Mouse (Mus musculus): ENCODE results near the gene Srgap1. TPM values are rescaled to one million over a fixed set of nuclear protein-coding genes. Genes with fewer than 3 reads are reported as not detected.

The Srgap1 gene
- polyA plus RNA-seq, 1 experiment from 2014 or later = 32.0 TPM

- WGBS = under 1% methylated on average over 66 of the region's 68 CpGs
- peak within 1 kb of the TSS; percentile 41 for H3K27ac ChIP-seq (ENCODE audit: low read length)
- H3K4me2 ChIP-seq (ENCODE audit: low read length) = peak within 1 kb of the TSS; percentile 88
- no peaks in the 10 kb centered on the region for H3K9me3 ChIP-seq (ENCODE audit: control insufficient read depth, low read length)
- ATAC-seq = peak; percentile 91
- H3K36me3 ChIP-seq (ENCODE audit: control insufficient read depth, insufficient read depth) = no peaks in the 10 kb centered on the region
- H3K4me3 ChIP-seq (replicated peaks; ENCODE audit: low read length) = peak within 1 kb of the TSS; percentile 81
- H3K4me1 ChIP-seq (replicated peaks; ENCODE audit: control insufficient read depth, insufficient read depth, low read length) = peaks cover 8% of the 10 kb centered on the region
- peak within 1 kb of the TSS; percentile 72 for H3K9ac ChIP-seq (replicated peaks; ENCODE audit: low read depth, low read length)
- H3K27me3 ChIP-seq (replicated peaks; ENCODE audit: control insufficient read depth, insufficient read depth, low read length) = no peaks in the 10 kb centered on the region
Observed at GRCm38 (mm10) chr10:121739548-121740505, 307.3 kb downstream of the Srgap1 start, which contains the start of gene BC048403. TSS of gene BC048403 (plus strand) at chr10:121739937.

DNA sequence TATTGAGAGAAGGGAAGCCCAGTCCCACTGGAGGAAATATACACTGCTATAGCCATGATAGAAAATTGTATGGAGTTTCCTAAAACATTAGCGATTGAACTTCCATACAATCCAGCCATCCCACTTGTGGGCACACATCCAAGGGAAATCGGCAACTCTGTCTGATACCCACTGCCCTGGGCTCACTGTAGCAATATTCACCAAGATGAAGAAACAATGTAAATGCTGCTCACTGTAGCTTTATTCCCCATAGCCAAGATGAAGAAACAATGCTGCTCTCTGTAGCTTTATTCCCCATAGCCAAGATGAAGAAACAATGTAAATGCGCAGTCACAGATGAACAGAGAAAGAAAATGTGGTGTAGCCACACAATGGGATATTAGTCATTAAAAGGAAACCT, 309.9 kb downstream of the Srgap1 start:
- no peak overlapping the region for H3K4me2 ChIP-seq (ENCODE audit: low read length)
- no peak overlapping the region for H3K4me3 ChIP-seq (replicated peaks; ENCODE audit: low read length)
- no peak for ATAC-seq
- H3K4me1 ChIP-seq (replicated peaks; ENCODE audit: control insufficient read depth, insufficient read depth, low read length) = peaks cover 8% of the 10 kb centered on the region
- no peaks in the 10 kb centered on the region for H3K9me3 ChIP-seq (ENCODE audit: control insufficient read depth, low read length)
- no peak overlapping the region for H3K9ac ChIP-seq (replicated peaks; ENCODE audit: low read depth, low read length)
- 89% methylated on average over 3 of the region's 3 CpGs for WGBS
- no peak overlapping the region for H3K27ac ChIP-seq (ENCODE audit: low read length)
- no peaks in the 10 kb centered on the region for H3K36me3 ChIP-seq (ENCODE audit: control insufficient read depth, insufficient read depth)
- H3K27me3 ChIP-seq (replicated peaks; ENCODE audit: control insufficient read depth, insufficient read depth, low read length) = no peaks in the 10 kb centered on the region

DNA sequence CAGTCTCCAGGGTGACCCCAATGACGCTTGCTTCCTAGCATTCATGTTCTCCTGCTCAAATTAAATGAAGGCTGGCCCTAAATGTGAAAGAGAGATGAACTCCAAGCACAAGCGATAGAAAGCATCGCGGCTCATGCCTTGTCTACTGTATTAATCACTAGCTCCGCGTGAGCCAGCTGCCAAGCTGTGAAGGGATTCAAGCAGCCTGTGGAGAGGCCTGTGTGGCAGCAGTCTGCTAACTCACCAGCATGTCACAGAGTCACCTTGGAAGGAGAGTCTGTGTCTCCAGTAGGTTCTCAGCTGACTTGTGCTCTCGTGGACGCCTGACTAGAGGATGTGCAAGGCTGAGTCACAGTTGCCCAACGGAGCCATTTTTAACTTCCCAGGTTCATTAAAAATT, 314.6 kb downstream of the Srgap1 start:
- WGBS = 86% methylated on average over 9 of the region's 9 CpGs
- H3K36me3 ChIP-seq (ENCODE audit: control insufficient read depth, insufficient read depth) = no peaks in the 10 kb centered on the region
- H3K4me3 ChIP-seq (replicated peaks; ENCODE audit: low read length) = no peak overlapping the region
- no peaks in the 10 kb centered on the region for H3K9me3 ChIP-seq (ENCODE audit: control insufficient read depth, low read length)
- H3K27me3 ChIP-seq (replicated peaks; ENCODE audit: control insufficient read depth, insufficient read depth, low read length) = no peaks in the 10 kb centered on the region
- H3K27ac ChIP-seq (ENCODE audit: low read length) = no peak overlapping the region
- no peak for ATAC-seq
- no peak overlapping the region for H3K4me2 ChIP-seq (ENCODE audit: low read length)
- no peak overlapping the region for H3K9ac ChIP-seq (replicated peaks; ENCODE audit: low read depth, low read length)
- H3K4me1 ChIP-seq (replicated peaks; ENCODE audit: control insufficient read depth, insufficient read depth, low read length) = no peaks in the 10 kb centered on the region

DNA sequence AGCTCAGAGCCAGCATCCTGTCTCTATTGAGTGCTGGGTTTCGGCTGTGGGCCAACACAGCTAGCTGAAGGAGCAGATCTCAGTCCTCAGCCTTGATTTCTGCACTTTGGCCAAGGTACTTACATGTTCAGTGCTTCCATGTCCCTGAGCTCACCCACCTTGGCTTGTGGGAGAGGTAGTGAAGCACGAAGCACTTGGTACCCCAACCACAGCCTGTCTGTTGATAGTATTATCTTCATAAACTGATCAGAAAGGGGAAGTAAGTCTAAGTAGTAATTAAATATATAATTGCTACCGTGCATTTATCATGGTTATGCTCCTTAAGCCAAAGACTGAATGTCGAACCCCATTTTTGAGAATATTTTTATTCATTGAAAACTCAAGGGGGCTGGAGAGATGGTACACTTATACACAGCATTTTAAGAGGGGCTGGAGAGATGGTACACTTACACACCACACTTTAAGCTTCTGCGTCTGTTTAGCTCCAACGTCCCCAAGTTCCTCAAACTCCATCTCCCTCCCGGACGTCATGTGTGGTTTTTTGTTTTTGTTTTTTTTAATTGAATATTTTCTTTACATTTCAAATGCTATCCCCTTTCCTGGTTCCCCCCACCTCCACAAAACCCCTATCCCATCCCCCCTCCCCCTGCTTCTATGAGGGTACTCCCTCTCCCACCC, 315.9 kb downstream of the Srgap1 start:
- no peaks in the 10 kb centered on the region for H3K9me3 ChIP-seq (ENCODE audit: control insufficient read depth, low read length)
- no peaks in the 10 kb centered on the region for H3K4me1 ChIP-seq (replicated peaks; ENCODE audit: control insufficient read depth, insufficient read depth, low read length)
- WGBS = 94% methylated on average over 8 of the region's 8 CpGs
- H3K9ac ChIP-seq (replicated peaks; ENCODE audit: low read depth, low read length) = no peak overlapping the region
- no peaks in the 10 kb centered on the region for H3K27me3 ChIP-seq (replicated peaks; ENCODE audit: control insufficient read depth, insufficient read depth, low read length)
- H3K4me3 ChIP-seq (replicated peaks; ENCODE audit: low read length) = no peak overlapping the region
- no peak overlapping the region for H3K27ac ChIP-seq (ENCODE audit: low read length)
- H3K36me3 ChIP-seq (ENCODE audit: control insufficient read depth, insufficient read depth) = no peaks in the 10 kb centered on the region
- H3K4me2 ChIP-seq (ENCODE audit: low read length) = no peak overlapping the region
- ATAC-seq = no peak

Other genes starting within 250 kb of the Srgap1 start
- 31.2 and 35.6 TPM in 2 replicates for gene Rxylt1, start 50.1 kb upstream of the Srgap1 start, polyA plus RNA-seq (2015; fragmentation: Nextera tagmentation; extraction: Ambion mirVana)